16 mouse cellular contexts compared by ENCODE assay signal in the genomic region with DNA sequence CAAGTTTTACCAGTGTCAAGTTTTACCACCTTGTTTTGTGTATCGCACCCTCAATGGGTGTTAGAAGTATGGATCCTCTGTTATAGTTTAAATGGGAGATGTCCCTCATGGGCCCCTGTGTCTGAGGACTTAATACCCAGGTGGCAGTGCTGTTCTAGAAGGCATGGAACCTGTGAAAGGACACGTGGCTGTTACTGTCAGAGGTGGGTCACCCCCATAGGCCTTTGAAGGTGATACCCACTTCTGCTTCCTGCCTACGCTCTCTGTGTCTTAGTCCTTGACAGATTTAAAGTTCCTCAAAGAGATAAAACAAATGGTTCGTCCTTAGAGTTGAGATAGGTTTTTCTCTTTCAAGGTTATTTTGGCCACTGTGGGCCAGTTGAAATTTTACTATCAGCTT.
"Had no signal": no experiment of that assay in that cellular context is flagged by ENCODE, and none has a peak within 500 bp of the region (broad histone marks: within the 10 kb centered on the region; RNA-seq: fewer than 3 reads in every experiment).

No protein-coding gene starts in this region.

- DNase-seq: kidney, adult 11 months; kidney, adult 9 months; kidney, postnatal 10 days; kidney, postnatal 4 days; liver; liver, embryonic 13.5 days; liver, postnatal 0 days; right cerebral cortex, adult 18-20 months; right cerebral cortex, postnatal 25 days had no signal

- H3K27ac ChIP-seq: layer of hippocampus, adult 2 months; limb, embryonic 12.5 days; liver, embryonic 13.5 days; lung, embryonic 15.5 days; midbrain, embryonic 12.5 days; stomach, postnatal 0 days had no signal

- H3K4me3 ChIP-seq: layer of hippocampus, adult 2 months; limb, embryonic 12.5 days; liver, embryonic 13.5 days; lung, embryonic 15.5 days; midbrain, embryonic 12.5 days had no signal

- H3K27me3 ChIP-seq: limb, embryonic 12.5 days; liver, embryonic 13.5 days; lung, embryonic 15.5 days; midbrain, embryonic 12.5 days had no signal

- H3K4me2 ChIP-seq: limb, embryonic 12.5 days; liver, embryonic 13.5 days; lung, embryonic 15.5 days; midbrain, embryonic 12.5 days had no signal

- H3K9ac ChIP-seq: limb, embryonic 12.5 days; liver, embryonic 13.5 days; liver, postnatal 0 days; lung, embryonic 15.5 days; midbrain, embryonic 12.5 days had no signal

- H3K4me1 ChIP-seq: limb, embryonic 12.5 days; liver, embryonic 13.5 days; lung, embryonic 15.5 days; midbrain, embryonic 12.5 days had no signal

- ATAC-seq: inflammation-experienced regulatory T-cells, adult 6 months; liver, postnatal 0 days; midbrain, embryonic 16.5 days had no signal

- H3K36me3 ChIP-seq: limb, embryonic 12.5 days; liver, embryonic 13.5 days; lung, embryonic 15.5 days; midbrain, embryonic 12.5 days had no signal

- H3K9me3 ChIP-seq: limb, embryonic 12.5 days; liver, embryonic 13.5 days; lung, embryonic 15.5 days; midbrain, embryonic 12.5 days had no signal
